Mouse (Mus musculus): ENCODE measurements around the gene Sema4f. TPM values are rescaled to one million over a fixed set of nuclear protein-coding genes. Genes with fewer than 3 reads are reported as not detected.

Gene Sema4f
- total and polyA plus RNA-seq, 3 experiments: 0.04 TPM; not detected in 2

- Histone ChIP-seq H3K79me2 (replicated peaks; ENCODE audit: control insufficient read depth, extremely low read depth, insufficient read depth, poor library complexity, severe bottlenecking) (no peaks in the 10 kb centered on the region), H3K36me3 (replicated peaks in 1 of 2; ENCODE audit: control insufficient read depth in 1 of 2, insufficient read depth in 1 of 2, low read length in 1 of 2) (no peaks in the 10 kb centered on the region), H3K4me3 (replicated peaks in 1 of 3; ENCODE audit: low read depth in 2 of 3, low read length in 2 of 3, poor library complexity in 1 of 3) (no peak overlapping the region), H3K4me1 (ENCODE audit: control insufficient read depth in 1 of 2, insufficient read depth in 2 of 2) (no peaks in the 10 kb centered on the region), H3K27me3 (replicated peaks) (no peaks in the 10 kb centered on the region), H3K27ac (ENCODE audit: insufficient read depth, low read depth) (no peak overlapping the region), H3K9ac (ENCODE audit: insufficient read depth, low read depth) (no peak overlapping the region), H3K4me2 (ENCODE audit: insufficient read depth, low read depth, poor library complexity, severe bottlenecking) (no peak overlapping the region), H3K9me3 (replicated peaks; ENCODE audit: low read length) (no peaks in the 10 kb centered on the region)
- no peak for DNase-seq (ENCODE audit: extremely low read depth)
- TF ChIP-seq JUN (IDR thresholded peaks at IDR 0.05; ENCODE audit: insufficient read depth, low read depth, low read length) (no peak), NRF1 (IDR thresholded peaks at IDR 0.05; ENCODE audit: low read depth, low read length) (no peak), JUND (conservative IDR thresholded peaks at IDR 0.05; ENCODE audit: low read depth, low read length) (no peak), MAZ (IDR thresholded peaks at IDR 0.05; ENCODE audit: low read depth, low read length) (no peak), HCFC1 (IDR thresholded peaks at IDR 0.05; ENCODE audit: low read depth, low read length) (no peak), ETS1 (conservative IDR thresholded peaks at IDR 0.05; ENCODE audit: low read depth, low read length) (no peak), MAX (IDR thresholded peaks at IDR 0.05; ENCODE audit: low read length) (no peak), CTCF (conservative IDR thresholded peaks at IDR 0.05 in 1 of 2, IDR thresholded peaks at IDR 0.05 in 1 of 2; ENCODE audit: low read depth in 2 of 2, low read length in 2 of 2) (no peak), USF2 (conservative IDR thresholded peaks at IDR 0.05; ENCODE audit: low read depth, low read length) (no peak), MAFK (IDR thresholded peaks at IDR 0.05; ENCODE audit: insufficient replicate concordance, low read length) (no peak), BHLHE40 (IDR thresholded peaks at IDR 0.05; ENCODE audit: low read depth, low read length) (no peak), ZC3H11A (IDR thresholded peaks at IDR 0.05; ENCODE audit: low read depth, low read length) (no peak), TCF12 (IDR thresholded peaks at IDR 0.05; ENCODE audit: low read depth, low read length) (no peak)
- dilution Hi-C loops (cut with MboI; ENCODE audit: extremely low pct_ligation_motif_present, extremely low pct_unique_long_range_greater_than_20kb, low sequenced_read_pairs) (no loop called here), in situ Hi-C loops (cut with MboI; ENCODE audit: low pct_ligation_motif_present, low pct_unique_long_range_greater_than_20kb, low sequenced_read_pairs) (no loop called here)
Measured at GRCm38 (mm10) chr6:82871632-82872331, 67.8 kb downstream of the Sema4f start.

- in situ Hi-C loops (cut with MboI; ENCODE audit: low pct_ligation_motif_present, low pct_unique_long_range_greater_than_20kb, low sequenced_read_pairs) (no loop called here), dilution Hi-C loops (cut with MboI; ENCODE audit: extremely low pct_ligation_motif_present, extremely low pct_unique_long_range_greater_than_20kb, low sequenced_read_pairs) (no loop called here)
- Histone ChIP-seq H3K36me3 (replicated peaks in 1 of 2; ENCODE audit: control insufficient read depth in 1 of 2, insufficient read depth in 1 of 2, low read length in 1 of 2) (no peaks in the 10 kb centered on the region), H3K27me3 (replicated peaks) (no peaks in the 10 kb centered on the region), H3K79me2 (replicated peaks; ENCODE audit: control insufficient read depth, extremely low read depth, insufficient read depth, poor library complexity, severe bottlenecking) (no peaks in the 10 kb centered on the region), H3K9me3 (replicated peaks; ENCODE audit: low read length) (no peaks in the 10 kb centered on the region), H3K9ac (ENCODE audit: insufficient read depth, low read depth) (no peak overlapping the region), H3K4me3 (replicated peaks in 1 of 3; ENCODE audit: low read depth in 2 of 3, low read length in 2 of 3, poor library complexity in 1 of 3) (no peak overlapping the region), H3K4me1 (ENCODE audit: control insufficient read depth in 1 of 2, insufficient read depth in 2 of 2) (no peaks in the 10 kb centered on the region), H3K4me2 (ENCODE audit: insufficient read depth, low read depth, poor library complexity, severe bottlenecking) (no peak overlapping the region), H3K27ac (ENCODE audit: insufficient read depth, low read depth) (no peak overlapping the region)
- DNase-seq (ENCODE audit: extremely low read depth): no peak
- TF ChIP-seq HCFC1 (IDR thresholded peaks at IDR 0.05; ENCODE audit: low read depth, low read length) (no peak), TCF12 (IDR thresholded peaks at IDR 0.05; ENCODE audit: low read depth, low read length) (no peak), ZMIZ1 (IDR thresholded peaks at IDR 0.05; ENCODE audit: low read depth, low read length) (no peak), MEF2A (IDR thresholded peaks at IDR 0.05; ENCODE audit: borderline replicate concordance, low read depth, low read length) (no peak), POLR2A (IDR thresholded peaks at IDR 0.05; ENCODE audit: low read depth, low read length) (no peak), MAFK (IDR thresholded peaks at IDR 0.05; ENCODE audit: insufficient replicate concordance, low read length) (no peak), CTCF (conservative IDR thresholded peaks at IDR 0.05 in 1 of 2, IDR thresholded peaks at IDR 0.05 in 1 of 2; ENCODE audit: low read depth in 2 of 2, low read length in 2 of 2) (no peak), MAX (IDR thresholded peaks at IDR 0.05; ENCODE audit: low read length) (no peak), TBP (conservative IDR thresholded peaks at IDR 0.05; ENCODE audit: low read depth, low read length) (no peak), SMC3 (IDR thresholded peaks at IDR 0.05; ENCODE audit: low read depth, low read length) (no peak), POLR2AphosphoS2 (IDR thresholded peaks at IDR 0.05; ENCODE audit: low read depth, low read length) (no peak)
Measured at GRCm38 (mm10) chr6:82868476-82868875, 71.1 kb downstream of the Sema4f start.
